Mouse (Mus musculus): ENCODE data around the gene Stard13. TPM values are rescaled to one million over a fixed set of nuclear protein-coding genes. Genes with fewer than 3 reads are reported as not detected.

Stard13 gene
- polyA plus RNA-seq, 1 experiment, result 57.3 TPM

DNA sequence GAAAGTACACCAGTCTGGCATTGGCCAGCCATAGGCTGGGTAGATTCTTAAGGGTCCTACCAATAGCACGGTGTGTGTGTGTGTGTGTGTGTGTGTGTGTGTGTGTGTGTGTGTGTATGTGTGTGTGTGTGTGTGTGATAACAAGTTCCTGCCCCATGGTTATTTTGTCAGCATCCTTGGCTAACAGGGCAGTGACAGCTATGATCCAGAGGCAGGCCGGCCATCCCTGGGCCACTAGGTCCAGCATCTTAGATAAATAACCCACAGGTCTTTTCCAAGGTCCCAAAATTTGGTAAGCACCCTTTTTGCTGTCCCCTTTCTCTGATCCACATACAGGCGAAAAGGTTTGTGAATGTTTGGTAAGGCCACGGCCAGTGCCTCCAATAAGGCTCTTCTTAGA, 231.6 kb downstream of the Stard13 start:
- Histone ChIP-seq H3K4me3 (replicated peaks; ENCODE audit: extremely low read depth, low read depth, low read length) (no peak overlapping the region), H3K4me1 (ENCODE audit: control insufficient read depth, insufficient read depth, low read length) (no peaks in the 10 kb centered on the region)
- WGBS, result 97% methylated on average over 4 of the region's 4 CpGs
- TF ChIP-seq CTCF (IDR thresholded peaks at IDR 0.05; ENCODE audit: insufficient read depth, low read length) (no peak), POLR2A (IDR thresholded peaks at IDR 0.05; ENCODE audit: borderline replicate concordance, extremely low read depth, low read depth, low read length) (no peak)
- DNase-seq, result no peak

DNA sequence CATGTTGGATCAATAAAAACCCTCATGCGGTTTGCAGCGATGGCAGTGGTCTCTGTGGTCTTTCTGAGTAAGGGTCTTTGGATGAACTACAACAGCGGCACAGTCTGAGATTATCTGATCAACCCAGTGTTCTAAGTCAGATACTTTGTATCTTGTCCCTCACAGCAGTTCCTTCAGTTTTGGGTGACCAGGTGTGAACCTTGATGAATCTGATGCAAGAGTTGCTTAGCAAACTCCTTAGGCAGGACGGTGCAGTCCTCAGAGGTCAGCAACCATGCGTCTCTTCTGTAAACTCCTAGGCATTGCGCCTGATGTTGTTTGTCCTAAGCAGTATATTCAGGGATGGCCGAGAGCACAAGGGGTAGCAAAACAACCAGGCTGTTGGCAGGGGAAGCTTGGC, 232.5 kb downstream of the Stard13 start:
- TF ChIP-seq POLR2A (IDR thresholded peaks at IDR 0.05; ENCODE audit: borderline replicate concordance, extremely low read depth, low read depth, low read length) (no peak), CTCF (IDR thresholded peaks at IDR 0.05; ENCODE audit: insufficient read depth, low read length) (no peak)
- DNase-seq, result no peak
- no peaks in the 10 kb centered on the region for H3K4me1 ChIP-seq (ENCODE audit: control insufficient read depth, insufficient read depth, low read length)
- H3K4me3 ChIP-seq (replicated peaks; ENCODE audit: extremely low read depth, low read depth, low read length), result no peak overlapping the region
- WGBS, result 81% methylated on average over 7 of the region's 7 CpGs

DNA sequence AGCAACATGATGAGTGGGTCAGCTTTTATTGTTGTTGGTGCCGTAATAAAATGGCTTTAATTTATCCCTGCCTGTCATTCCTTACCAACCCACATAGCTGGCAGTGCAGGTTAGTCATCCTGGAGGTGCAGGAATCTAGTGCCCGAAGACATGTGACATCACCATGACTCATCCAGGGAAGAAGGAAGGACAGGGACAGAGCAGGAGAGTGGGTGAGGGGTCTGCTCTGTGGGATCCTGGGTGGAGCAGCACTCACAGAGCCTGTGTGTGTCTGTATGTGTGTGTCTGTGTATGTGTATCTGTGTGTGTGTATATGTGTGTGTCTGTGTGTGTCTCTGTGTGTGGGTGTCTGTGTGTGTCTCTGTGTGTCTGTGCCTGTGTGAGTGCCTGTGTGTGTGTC, 237.1 kb downstream of the Stard13 start:
- TF ChIP-seq CTCF (IDR thresholded peaks at IDR 0.05; ENCODE audit: insufficient read depth, low read length) (no peak), POLR2A (IDR thresholded peaks at IDR 0.05; ENCODE audit: borderline replicate concordance, extremely low read depth, low read depth, low read length) (no peak)
- no peak for DNase-seq
- H3K4me3 ChIP-seq (replicated peaks; ENCODE audit: extremely low read depth, low read depth, low read length), result no peak overlapping the region

DNA sequence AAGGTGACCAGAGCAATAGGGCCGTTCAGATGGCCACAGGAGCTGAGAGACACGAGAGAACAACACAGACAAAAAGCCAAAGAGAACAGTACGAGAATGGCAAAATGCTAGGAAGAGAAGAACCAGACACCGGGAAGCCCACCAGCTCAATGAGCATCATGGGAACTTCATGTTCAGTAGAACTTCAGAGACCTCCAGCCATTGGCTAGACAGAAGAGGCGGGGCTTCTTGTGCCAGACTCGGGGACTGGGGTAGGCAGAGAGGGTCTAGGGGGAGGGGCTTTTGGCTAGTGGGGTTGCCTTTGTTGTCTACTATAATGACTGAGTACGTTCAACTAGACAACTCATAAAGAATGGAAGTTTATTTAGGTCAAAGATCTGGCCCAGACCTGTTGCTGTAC, 239.5 kb downstream of the Stard13 start:
- TF ChIP-seq CTCF (IDR thresholded peaks at IDR 0.05; ENCODE audit: insufficient read depth, low read length) (no peak), POLR2A (IDR thresholded peaks at IDR 0.05; ENCODE audit: borderline replicate concordance, extremely low read depth, low read depth, low read length) (no peak)
- Histone ChIP-seq H3K4me3 (replicated peaks; ENCODE audit: extremely low read depth, low read depth, low read length) (no peak overlapping the region), H3K4me1 (ENCODE audit: control insufficient read depth, insufficient read depth, low read length) (no peaks in the 10 kb centered on the region)
- no peak for DNase-seq
- WGBS, result 93% methylated on average over 7 of the region's 7 CpGs

More for the DNA sequence above, 237.1 kb downstream of the Stard13 start:
- H3K4me1 ChIP-seq (ENCODE audit: control insufficient read depth, insufficient read depth, low read length), result no peaks in the 10 kb centered on the region
- WGBS, result 78% methylated on average over 2 of the region's 2 CpGs

Other genes starting within 250 kb of the Stard13 start
- gene Gm42906, start 194.3 kb upstream of the Stard13 start, polyA plus RNA-seq (2012; rRNA removed), result not detected in 2 replicates